Mouse (Mus musculus): ENCODE measurements around the gene Polh. TPM values are rescaled to one million over a fixed set of nuclear protein-coding genes. Genes with fewer than 3 reads are reported as not detected.

Gene Polh
- polyA plus RNA-seq, 1 experiment: 28.1 TPM

DNA sequence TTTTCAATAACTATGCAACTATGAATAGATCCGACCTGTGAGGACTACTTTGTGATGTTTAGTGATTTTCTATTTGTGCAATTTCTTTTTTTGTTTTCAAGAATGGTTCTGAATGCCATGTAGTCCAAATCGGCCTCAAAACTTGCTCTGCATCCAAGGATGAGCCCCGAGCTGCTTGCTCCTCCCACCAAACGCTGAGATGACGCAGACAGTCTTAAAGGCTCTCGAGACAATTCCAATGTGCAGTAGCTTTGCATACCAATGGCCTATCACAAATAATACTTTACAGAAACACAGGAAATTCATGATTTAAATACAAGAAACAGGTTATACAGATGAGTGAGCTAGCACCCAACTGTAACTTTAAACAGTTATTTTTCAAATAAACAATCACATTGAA is 1.3 kb downstream of the Polh start:
- no peaks in the 10 kb centered on the region for H3K9me3 ChIP-seq (replicated peaks; ENCODE audit: control insufficient read depth, insufficient read depth, low read length, poor library complexity, severe bottlenecking)
- peak overlapping the region; percentile 94 for H3K9ac ChIP-seq (ENCODE audit: low read depth, poor library complexity, severe bottlenecking)
- TF ChIP-seq EP300 (IDR thresholded peaks at IDR 0.05; ENCODE audit: insufficient read depth, low read depth, low read length) (no peak), CTCF (IDR thresholded peaks at IDR 0.05; ENCODE audit: low read depth, low read length) (no peak), POLR2A (IDR thresholded peaks at IDR 0.05; ENCODE audit: insufficient read depth, low read length) (no peak)
- H3K27ac ChIP-seq (ENCODE audit: insufficient read depth, low read length): no peak overlapping the region
- no peaks in the 10 kb centered on the region for H3K27me3 ChIP-seq (ENCODE audit: control insufficient read depth, insufficient read depth, low read length, poor library complexity, severe bottlenecking)
- H3K4me1 ChIP-seq (ENCODE audit: control insufficient read depth, insufficient read depth, low read length): no peaks in the 10 kb centered on the region
- no peak overlapping the region for H3K4me3 ChIP-seq (ENCODE audit: low read depth, low read length)
- H3K36me3 ChIP-seq (ENCODE audit: control insufficient read depth, insufficient read depth, low read length, poor library complexity, severe bottlenecking): peaks cover 31% of the 10 kb centered on the region

DNA sequence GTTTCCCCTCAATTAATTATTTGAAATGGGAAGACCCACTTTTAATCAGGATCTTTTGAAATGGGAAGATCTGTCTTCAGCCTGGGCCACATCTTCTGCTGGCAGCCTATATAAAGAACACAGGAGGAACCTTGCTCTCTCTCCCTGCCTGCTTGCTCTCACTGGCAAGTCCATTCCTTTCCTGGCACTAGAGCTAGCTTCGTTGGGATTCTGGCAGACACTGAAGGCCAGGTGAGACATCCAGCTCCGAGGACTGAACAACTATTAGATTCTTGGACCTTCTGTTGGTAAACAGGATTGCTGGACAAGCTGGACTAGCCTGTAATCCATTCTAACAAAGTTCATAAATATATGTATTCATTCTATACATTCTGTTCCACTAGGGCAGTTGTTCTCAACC is 13.6 kb downstream of the Polh start:
- Histone ChIP-seq H3K9me3 (replicated peaks; ENCODE audit: control insufficient read depth, insufficient read depth, low read length, poor library complexity, severe bottlenecking) (no peaks in the 10 kb centered on the region), H3K27ac (ENCODE audit: insufficient read depth, low read length) (no peak overlapping the region), H3K27me3 (ENCODE audit: control insufficient read depth, insufficient read depth, low read length, poor library complexity, severe bottlenecking) (no peaks in the 10 kb centered on the region), H3K4me1 (ENCODE audit: control insufficient read depth, insufficient read depth, low read length) (no peaks in the 10 kb centered on the region), H3K36me3 (ENCODE audit: control insufficient read depth, insufficient read depth, low read length, poor library complexity, severe bottlenecking) (peaks cover 28% of the 10 kb centered on the region), H3K4me3 (ENCODE audit: low read depth, low read length) (no peak overlapping the region), H3K9ac (ENCODE audit: low read depth, poor library complexity, severe bottlenecking) (no peak overlapping the region)
- TF ChIP-seq EP300 (IDR thresholded peaks at IDR 0.05; ENCODE audit: insufficient read depth, low read depth, low read length): no peak
- no peak for TF ChIP-seq POLR2A (IDR thresholded peaks at IDR 0.05; ENCODE audit: insufficient read depth, low read length)
- no peak for TF ChIP-seq CTCF (IDR thresholded peaks at IDR 0.05; ENCODE audit: low read depth, low read length)

DNA sequence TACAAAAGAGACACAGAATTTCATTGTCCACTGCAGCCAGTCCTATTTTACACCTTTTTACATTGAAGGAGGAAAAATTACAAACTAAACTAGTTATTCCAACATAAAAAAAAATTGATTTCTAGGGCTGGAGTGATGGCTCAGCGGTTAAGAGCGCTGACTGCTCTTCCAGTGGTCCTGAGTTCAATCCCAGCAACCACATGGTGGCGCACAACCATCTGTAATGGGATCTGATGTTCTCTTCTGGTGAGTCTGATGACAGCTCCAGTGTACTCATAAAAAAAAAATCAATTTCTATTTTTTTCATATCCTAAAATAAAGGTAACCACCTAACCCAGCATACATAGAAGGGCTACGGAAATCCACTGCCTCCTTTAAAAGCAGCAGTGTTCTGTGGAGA is 20.2 kb downstream of the Polh start:
- no peaks in the 10 kb centered on the region for H3K9me3 ChIP-seq (replicated peaks; ENCODE audit: control insufficient read depth, insufficient read depth, low read length, poor library complexity, severe bottlenecking)
- H3K36me3 ChIP-seq (ENCODE audit: control insufficient read depth, insufficient read depth, low read length, poor library complexity, severe bottlenecking): peaks cover 48% of the 10 kb centered on the region
- no peak overlapping the region for H3K4me3 ChIP-seq (ENCODE audit: low read depth, low read length)
- peak; percentile 50 for TF ChIP-seq CTCF (IDR thresholded peaks at IDR 0.05; ENCODE audit: low read depth, low read length)
- TF ChIP-seq POLR2A (IDR thresholded peaks at IDR 0.05; ENCODE audit: insufficient read depth, low read length): no peak
- no peaks in the 10 kb centered on the region for H3K27me3 ChIP-seq (ENCODE audit: control insufficient read depth, insufficient read depth, low read length, poor library complexity, severe bottlenecking)
- no peak overlapping the region for H3K27ac ChIP-seq (ENCODE audit: insufficient read depth, low read length)
- no peaks in the 10 kb centered on the region for H3K4me1 ChIP-seq (ENCODE audit: control insufficient read depth, insufficient read depth, low read length)
- H3K9ac ChIP-seq (ENCODE audit: low read depth, poor library complexity, severe bottlenecking): no peak overlapping the region

DNA sequence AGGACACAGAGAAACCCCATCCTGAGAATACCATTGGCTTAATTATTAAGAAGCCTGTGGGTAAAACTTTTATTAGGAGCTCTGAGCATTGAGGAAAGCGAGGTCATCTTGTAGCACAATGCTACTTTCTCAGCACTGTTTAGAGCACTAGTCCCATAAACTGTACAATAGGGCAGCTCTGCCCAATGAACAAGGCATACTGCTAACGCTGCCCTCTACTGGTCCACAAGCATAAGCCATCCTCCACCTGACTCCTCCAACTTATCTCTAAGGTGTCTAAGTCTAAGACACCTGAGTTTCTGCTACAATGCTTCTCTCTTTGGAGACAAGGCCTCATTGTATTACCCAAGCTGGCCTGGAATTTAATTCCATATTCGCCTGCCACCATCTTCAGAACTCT is 31.9 kb downstream of the Polh start:
- TF ChIP-seq EP300 (IDR thresholded peaks at IDR 0.05; ENCODE audit: insufficient read depth, low read depth, low read length) (no peak), CTCF (IDR thresholded peaks at IDR 0.05; ENCODE audit: low read depth, low read length) (peak; percentile 60)
- H3K9me3 ChIP-seq (replicated peaks; ENCODE audit: control insufficient read depth, insufficient read depth, low read length, poor library complexity, severe bottlenecking): no peaks in the 10 kb centered on the region
- no peak overlapping the region for H3K4me3 ChIP-seq (ENCODE audit: low read depth, low read length)
- H3K9ac ChIP-seq (ENCODE audit: low read depth, poor library complexity, severe bottlenecking): no peak overlapping the region
- H3K27me3 ChIP-seq (ENCODE audit: control insufficient read depth, insufficient read depth, low read length, poor library complexity, severe bottlenecking): no peaks in the 10 kb centered on the region
- H3K27ac ChIP-seq (ENCODE audit: insufficient read depth, low read length): no peak overlapping the region
- peaks cover 13% of the 10 kb centered on the region for H3K36me3 ChIP-seq (ENCODE audit: control insufficient read depth, insufficient read depth, low read length, poor library complexity, severe bottlenecking)
- no peaks in the 10 kb centered on the region for H3K4me1 ChIP-seq (ENCODE audit: control insufficient read depth, insufficient read depth, low read length)

DNA sequence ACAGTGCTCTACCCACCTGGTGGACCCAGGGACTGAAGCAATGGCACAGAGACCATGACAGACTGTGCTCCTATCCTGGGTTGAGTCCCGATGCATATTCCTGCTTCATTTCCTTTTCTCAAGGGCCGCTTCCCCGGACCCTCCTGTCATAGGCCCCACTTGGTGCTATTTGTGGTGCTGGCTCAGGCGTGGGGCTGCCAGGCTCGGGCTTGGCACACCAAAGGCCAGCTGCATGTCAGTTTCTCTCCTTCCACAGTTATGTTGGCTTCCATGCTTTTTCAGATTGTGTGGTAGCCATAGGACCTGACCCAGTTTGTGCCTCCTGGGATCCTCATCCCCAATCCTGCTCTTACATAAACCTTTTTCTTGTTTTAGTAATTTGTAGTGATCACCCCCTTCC is 33.7 kb downstream of the Polh start:
- no peaks in the 10 kb centered on the region for H3K4me1 ChIP-seq (ENCODE audit: control insufficient read depth, insufficient read depth, low read length)
- H3K27ac ChIP-seq (ENCODE audit: insufficient read depth, low read length): no peak overlapping the region
- peaks cover 9% of the 10 kb centered on the region for H3K36me3 ChIP-seq (ENCODE audit: control insufficient read depth, insufficient read depth, low read length, poor library complexity, severe bottlenecking)
- TF ChIP-seq POLR2A (IDR thresholded peaks at IDR 0.05; ENCODE audit: insufficient read depth, low read length): no peak
- TF ChIP-seq CTCF (IDR thresholded peaks at IDR 0.05; ENCODE audit: low read depth, low read length): no peak
- TF ChIP-seq EP300 (IDR thresholded peaks at IDR 0.05; ENCODE audit: insufficient read depth, low read depth, low read length): no peak
- no peaks in the 10 kb centered on the region for H3K9me3 ChIP-seq (replicated peaks; ENCODE audit: control insufficient read depth, insufficient read depth, low read length, poor library complexity, severe bottlenecking)
- H3K27me3 ChIP-seq (ENCODE audit: control insufficient read depth, insufficient read depth, low read length, poor library complexity, severe bottlenecking): no peaks in the 10 kb centered on the region
- H3K9ac ChIP-seq (ENCODE audit: low read depth, poor library complexity, severe bottlenecking): no peak overlapping the region
- no peak overlapping the region for H3K4me3 ChIP-seq (ENCODE audit: low read depth, low read length)

DNA sequence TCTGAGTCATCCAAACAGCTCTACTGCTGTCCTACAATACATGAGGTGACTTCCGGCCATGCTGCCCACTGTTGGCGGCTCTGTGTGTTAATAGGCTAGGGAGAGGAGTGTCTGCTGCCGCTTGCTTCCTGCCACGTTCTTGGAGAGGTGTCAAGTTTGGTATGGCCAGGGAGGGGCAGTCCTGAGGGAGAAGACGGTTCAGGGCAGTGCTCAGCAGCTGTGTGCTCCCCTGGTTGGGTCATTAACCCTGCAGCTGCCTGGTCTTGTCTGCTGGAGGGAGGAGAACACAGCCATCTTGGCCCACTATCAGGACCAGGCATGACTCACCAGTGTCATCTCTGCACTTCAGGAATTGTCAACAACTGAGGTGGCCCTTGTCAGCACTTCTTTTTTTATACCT is 34.1 kb downstream of the Polh start:
- TF ChIP-seq CTCF (IDR thresholded peaks at IDR 0.05; ENCODE audit: low read depth, low read length) (no peak), POLR2A (IDR thresholded peaks at IDR 0.05; ENCODE audit: insufficient read depth, low read length) (no peak), EP300 (IDR thresholded peaks at IDR 0.05; ENCODE audit: insufficient read depth, low read depth, low read length) (no peak)
- Histone ChIP-seq H3K27me3 (ENCODE audit: control insufficient read depth, insufficient read depth, low read length, poor library complexity, severe bottlenecking) (no peaks in the 10 kb centered on the region), H3K9ac (ENCODE audit: low read depth, poor library complexity, severe bottlenecking) (no peak overlapping the region)

More for the DNA sequence above, 34.1 kb downstream of the Polh start:
- H3K27ac ChIP-seq (ENCODE audit: insufficient read depth, low read length): no peak overlapping the region
- H3K9me3 ChIP-seq (replicated peaks; ENCODE audit: control insufficient read depth, insufficient read depth, low read length, poor library complexity, severe bottlenecking): no peaks in the 10 kb centered on the region
- peaks cover 8% of the 10 kb centered on the region for H3K36me3 ChIP-seq (ENCODE audit: control insufficient read depth, insufficient read depth, low read length, poor library complexity, severe bottlenecking)
- no peaks in the 10 kb centered on the region for H3K4me1 ChIP-seq (ENCODE audit: control insufficient read depth, insufficient read depth, low read length)
- no peak overlapping the region for H3K4me3 ChIP-seq (ENCODE audit: low read depth, low read length)
